Mouse (Mus musculus): ENCODE results near the gene Stra6. TPM values are rescaled to one million over a fixed set of nuclear protein-coding genes. Genes with fewer than 3 reads are reported as not detected.

The Stra6 gene
- total RNA-seq (2012; rRNA removed), result 0.08 TPM in 1 of 2 replicates, not detected in the other
- 0.08 TPM in 1 of 2 replicates, not detected in the other for total RNA-seq (2014; rRNA removed)
- polyA plus RNA-seq (2012; ENCODE audit: insufficient read length, low read depth), result 0.08 and 0.09 TPM in 2 replicates

DNA sequence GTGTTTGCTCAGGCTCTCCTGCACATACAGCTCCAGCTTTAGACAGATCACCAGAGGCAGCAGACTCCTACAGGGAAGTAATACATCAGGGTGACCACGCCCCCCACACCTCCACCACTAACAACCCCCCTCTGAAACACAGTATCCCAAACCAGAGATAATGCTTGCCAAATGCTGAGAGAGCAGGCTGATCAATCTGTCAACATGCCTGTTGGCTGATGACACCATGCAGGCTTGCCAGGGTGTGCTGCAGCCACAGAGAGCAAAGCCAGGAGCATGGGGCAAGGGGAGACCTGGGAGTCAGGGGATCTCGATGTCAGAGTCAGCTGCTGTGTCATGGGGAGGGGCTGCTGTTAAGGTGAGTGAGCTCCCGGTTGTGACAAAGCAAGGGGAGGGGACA lies at the start of gene Stra6:
Stra6 (plus strand) TSS at position 258 of the 400 bp plus-strand sequence.
- H3K36me3 ChIP-seq (replicated peaks in 1 of 2; ENCODE audit: control insufficient read depth in 1 of 2, insufficient read depth in 1 of 2, low read length in 1 of 2), result no peaks in the 10 kb centered on the region
- no peak for DNase-seq (ENCODE audit: extremely low read depth)
- in situ Hi-C loops (cut with MboI; ENCODE audit: low pct_ligation_motif_present, low pct_unique_long_range_greater_than_20kb, low sequenced_read_pairs), result no loop called here
- H3K27me3 ChIP-seq (replicated peaks), result peaks cover 71% of the 10 kb centered on the region
- dilution Hi-C loops (cut with MboI; ENCODE audit: extremely low pct_ligation_motif_present, extremely low pct_unique_long_range_greater_than_20kb, low sequenced_read_pairs), result no loop called here
- no peaks in the 10 kb centered on the region for H3K9me3 ChIP-seq (replicated peaks; ENCODE audit: low read length)
- no peak within 1 kb of the TSS for H3K27ac ChIP-seq (ENCODE audit: insufficient read depth, low read depth)
- H3K79me2 ChIP-seq (replicated peaks; ENCODE audit: control insufficient read depth, extremely low read depth, insufficient read depth, poor library complexity, severe bottlenecking), result no peaks in the 10 kb centered on the region
- no peak within 1 kb of the TSS for H3K4me2 ChIP-seq (ENCODE audit: insufficient read depth, low read depth, poor library complexity, severe bottlenecking)
- no peaks in the 10 kb centered on the region for H3K4me1 ChIP-seq (ENCODE audit: control insufficient read depth in 1 of 2, insufficient read depth in 2 of 2)
- H3K4me3 ChIP-seq (replicated peaks in 1 of 3; ENCODE audit: low read depth in 2 of 3, low read length in 2 of 3, poor library complexity in 1 of 3), result no peak within 1 kb of the TSS
- no peak within 1 kb of the TSS for H3K9ac ChIP-seq (ENCODE audit: insufficient read depth, low read depth)
- TF ChIP-seq KAT2A (IDR thresholded peaks at IDR 0.05; ENCODE audit: insufficient replicate concordance, low read length), result no peak
- no peak for TF ChIP-seq RCOR1 (conservative IDR thresholded peaks at IDR 0.05; ENCODE audit: low read depth, low read length)
- no peak for TF ChIP-seq CTCF (conservative IDR thresholded peaks at IDR 0.05 in 1 of 2, IDR thresholded peaks at IDR 0.05 in 1 of 2; ENCODE audit: low read depth in 2 of 2, low read length in 2 of 2)
- TF ChIP-seq POLR2A (IDR thresholded peaks at IDR 0.05; ENCODE audit: low read depth, low read length), result no peak
- no peak for TF ChIP-seq HCFC1 (IDR thresholded peaks at IDR 0.05; ENCODE audit: low read depth, low read length)

DNA sequence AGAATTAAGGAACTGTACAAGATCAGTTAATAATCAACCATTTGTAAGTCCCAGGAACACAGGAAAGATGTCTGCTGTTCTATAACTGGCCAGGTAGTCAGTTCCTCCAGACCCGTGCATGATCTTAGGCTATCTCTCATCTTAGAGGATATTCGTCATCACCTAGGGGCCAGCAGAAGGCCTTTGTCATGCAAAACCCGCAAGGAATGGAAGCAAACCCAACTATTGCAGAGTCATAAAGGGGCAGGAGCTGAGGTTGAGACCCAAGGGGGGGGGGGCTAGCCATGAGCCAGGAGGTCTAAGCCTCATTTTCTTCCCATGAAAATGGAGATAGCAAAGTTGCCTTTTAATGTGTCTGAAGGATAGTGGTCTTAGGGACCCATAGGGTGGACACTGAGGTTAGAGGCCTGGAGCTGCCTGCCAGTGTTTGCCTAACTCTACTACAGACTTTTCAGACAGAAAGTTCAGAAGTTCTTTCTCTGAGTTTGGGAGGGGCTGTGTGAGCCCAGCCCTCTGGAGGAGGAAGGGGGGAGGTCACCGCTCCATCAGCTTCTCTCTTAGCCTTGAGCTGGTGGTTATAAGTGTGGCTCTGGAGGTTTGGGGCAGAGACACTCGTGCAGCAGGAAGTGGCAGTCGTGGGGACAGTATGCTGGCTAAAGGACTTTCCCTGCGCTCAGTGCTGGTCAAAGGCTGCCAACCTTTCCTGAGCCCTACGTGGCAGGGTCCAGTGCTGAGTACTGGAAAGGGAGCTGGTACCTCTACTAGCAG lies 49.0 kb upstream of the Stra6 start:
- Histone ChIP-seq H3K9ac (ENCODE audit: insufficient read depth, low read depth) (no peak overlapping the region), H3K27me3 (replicated peaks) (no peaks in the 10 kb centered on the region), H3K27ac (ENCODE audit: insufficient read depth, low read depth) (no peak overlapping the region), H3K79me2 (replicated peaks; ENCODE audit: control insufficient read depth, extremely low read depth, insufficient read depth, poor library complexity, severe bottlenecking) (no peaks in the 10 kb centered on the region), H3K4me2 (ENCODE audit: insufficient read depth, low read depth, poor library complexity, severe bottlenecking) (no peak overlapping the region), H3K4me3 (replicated peaks in 1 of 3; ENCODE audit: low read depth in 2 of 3, low read length in 2 of 3, poor library complexity in 1 of 3) (no peak overlapping the region), H3K36me3 (replicated peaks in 1 of 2; ENCODE audit: control insufficient read depth in 1 of 2, insufficient read depth in 1 of 2, low read length in 1 of 2) (no peaks in the 10 kb centered on the region), H3K9me3 (replicated peaks; ENCODE audit: low read length) (no peaks in the 10 kb centered on the region), H3K4me1 (ENCODE audit: control insufficient read depth in 1 of 2, insufficient read depth in 2 of 2) (peaks cover 25 to 66% of the 10 kb centered on the region in 2 experiments)
- in situ Hi-C loops (cut with MboI; ENCODE audit: low pct_ligation_motif_present, low pct_unique_long_range_greater_than_20kb, low sequenced_read_pairs) (no loop called here), dilution Hi-C loops (cut with MboI; ENCODE audit: extremely low pct_ligation_motif_present, extremely low pct_unique_long_range_greater_than_20kb, low sequenced_read_pairs) (no loop called here)
- DNase-seq (ENCODE audit: extremely low read depth), result no peak
- TF ChIP-seq IRF4 (IDR thresholded peaks at IDR 0.05; ENCODE audit: low read depth, low read length), result no peak
- no peak for TF ChIP-seq CTCF (conservative IDR thresholded peaks at IDR 0.05 in 1 of 2, IDR thresholded peaks at IDR 0.05 in 1 of 2; ENCODE audit: low read depth in 2 of 2, low read length in 2 of 2)
- TF ChIP-seq RAD21 (IDR thresholded peaks at IDR 0.05; ENCODE audit: low read depth, low read length), result no peak
- TF ChIP-seq SIN3A (IDR thresholded peaks at IDR 0.05; ENCODE audit: low read length), result no peak
- TF ChIP-seq EP300 (IDR thresholded peaks at IDR 0.05; ENCODE audit: low read length), result no peak

DNA sequence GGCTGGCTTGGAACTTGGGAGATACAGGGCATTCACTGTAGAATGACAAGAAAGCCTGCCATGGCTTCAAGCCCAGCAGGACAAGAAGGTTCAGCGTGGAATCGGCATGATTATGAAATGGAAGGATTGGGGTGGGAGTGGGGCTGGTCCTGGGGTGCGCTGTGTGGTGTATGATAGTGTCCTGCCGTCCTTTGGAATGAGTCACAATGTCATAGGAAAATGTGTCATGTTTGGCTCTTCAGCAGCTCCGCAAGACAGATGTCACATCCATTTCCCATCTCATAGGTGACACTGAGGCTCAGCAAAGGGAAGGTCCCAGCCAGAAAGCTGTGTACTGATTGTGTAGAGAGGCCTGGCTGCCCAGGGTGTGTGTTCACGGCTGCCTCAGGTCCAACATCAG lies 47.7 kb upstream of the Stra6 start:
- no peaks in the 10 kb centered on the region for H3K36me3 ChIP-seq (replicated peaks in 1 of 2; ENCODE audit: control insufficient read depth in 1 of 2, insufficient read depth in 1 of 2, low read length in 1 of 2)
- DNase-seq (ENCODE audit: extremely low read depth), result no peak
- H3K4me2 ChIP-seq (ENCODE audit: insufficient read depth, low read depth, poor library complexity, severe bottlenecking), result no peak overlapping the region
- no peak overlapping the region for H3K9ac ChIP-seq (ENCODE audit: insufficient read depth, low read depth)
- H3K4me1 ChIP-seq (ENCODE audit: control insufficient read depth in 1 of 2, insufficient read depth in 2 of 2), result peaks cover 23 to 62% of the 10 kb centered on the region in 2 experiments
- no peaks in the 10 kb centered on the region for H3K27me3 ChIP-seq (replicated peaks)
- in situ Hi-C loops (cut with MboI; ENCODE audit: low pct_ligation_motif_present, low pct_unique_long_range_greater_than_20kb, low sequenced_read_pairs), result no loop called here
- no peak for TF ChIP-seq PAX5 (IDR thresholded peaks at IDR 0.05; ENCODE audit: low read length)
- TF ChIP-seq NELFE (IDR thresholded peaks at IDR 0.05; ENCODE audit: low read depth, low read length), result no peak
- no peak for TF ChIP-seq TCF12 (IDR thresholded peaks at IDR 0.05; ENCODE audit: low read depth, low read length)
- TF ChIP-seq SIN3A (IDR thresholded peaks at IDR 0.05; ENCODE audit: low read length), result no peak
- TF ChIP-seq MXI1 (IDR thresholded peaks at IDR 0.05; ENCODE audit: low read depth, low read length), result no peak
- TF ChIP-seq RAD21 (IDR thresholded peaks at IDR 0.05; ENCODE audit: low read depth, low read length), result no peak
- no peak for TF ChIP-seq E2F4 (IDR thresholded peaks at IDR 0.05; ENCODE audit: insufficient replicate concordance, low read depth, low read length)
- no peak for TF ChIP-seq JUND (conservative IDR thresholded peaks at IDR 0.05; ENCODE audit: low read depth, low read length)
- no peak for TF ChIP-seq NRF1 (IDR thresholded peaks at IDR 0.05; ENCODE audit: low read depth, low read length)
- TF ChIP-seq USF1 (IDR thresholded peaks at IDR 0.05; ENCODE audit: low read depth, low read length), result no peak
- no peak for TF ChIP-seq CHD1 (IDR thresholded peaks at IDR 0.05; ENCODE audit: low read depth, low read length)
- TF ChIP-seq MAZ (IDR thresholded peaks at IDR 0.05; ENCODE audit: low read depth, low read length), result no peak
- TF ChIP-seq BHLHE40 (IDR thresholded peaks at IDR 0.05; ENCODE audit: low read depth, low read length), result no peak
- peaks cover 4% of the 10 kb centered on the region for H3K9me3 ChIP-seq (replicated peaks; ENCODE audit: low read length)
- no peak overlapping the region for H3K4me3 ChIP-seq (replicated peaks in 1 of 3; ENCODE audit: low read depth in 2 of 3, low read length in 2 of 3, poor library complexity in 1 of 3)
- no peak overlapping the region for H3K27ac ChIP-seq (ENCODE audit: insufficient read depth, low read depth)
- H3K79me2 ChIP-seq (replicated peaks; ENCODE audit: control insufficient read depth, extremely low read depth, insufficient read depth, poor library complexity, severe bottlenecking), result no peaks in the 10 kb centered on the region
- dilution Hi-C loops (cut with MboI; ENCODE audit: extremely low pct_ligation_motif_present, extremely low pct_unique_long_range_greater_than_20kb, low sequenced_read_pairs), result no loop called here

Data from CH12.LX (cell line).